ENCODE assay signal across 8 mouse cellular contexts in the genomic region with DNA sequence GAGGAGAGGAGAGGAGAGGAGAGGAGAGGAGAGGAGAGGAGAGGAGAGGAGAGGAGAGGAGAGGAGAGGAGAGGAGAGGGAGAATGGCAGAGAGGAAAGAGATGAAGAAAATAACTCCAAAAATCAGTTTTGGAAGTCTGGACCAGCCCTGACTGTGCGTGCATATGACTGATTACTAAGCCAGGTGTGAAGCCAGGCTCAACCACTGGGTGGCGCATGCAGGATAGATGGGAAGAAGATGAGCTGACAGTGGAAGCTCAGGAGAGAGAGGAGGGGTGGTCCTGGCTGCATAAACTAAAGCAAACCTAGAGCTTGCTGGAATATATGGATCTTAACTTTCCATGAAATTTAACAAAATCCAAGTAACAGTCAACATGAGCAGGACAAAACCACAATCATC. TPM values are rescaled to one million over a fixed set of nuclear protein-coding genes. Genes with fewer than 3 reads are reported as not detected.
DNase-seq lines count a peak whose midpoint lies in the region; ATAC-seq and TF ChIP-seq lines count a peak whose summit lies in the region.

No protein-coding gene starts in this region.

- peaks cover 14% of the 10 kb centered on the region; the same call in 1 of the 2 replicates for H3K27me3 ChIP-seq in hindbrain, embryonic 10.5 days (ENCODE audit: insufficient read depth, poor library complexity, severe bottlenecking)
- H3K27me3 ChIP-seq in hindbrain, embryonic 16.5 days (replicated peaks; ENCODE audit: control insufficient read depth, insufficient read depth, low read length): no peaks in the 10 kb centered on the region
- H3K27me3 ChIP-seq in stomach, postnatal 0 days (ENCODE audit: control insufficient read depth, insufficient read depth, low read length): no peaks in the 10 kb centered on the region

- no peak overlapping the region for H3K4me3 ChIP-seq in hindbrain, embryonic 10.5 days
- no peak overlapping the region for H3K4me3 ChIP-seq in hindbrain, embryonic 16.5 days (ENCODE audit: low read length)
- H3K4me3 ChIP-seq in layer of hippocampus, adult 2 months: no peak overlapping the region
- no peak overlapping the region for H3K4me3 ChIP-seq in stomach, postnatal 0 days (ENCODE audit: low read depth, low read length)

- peak; percentile 50 for DNase-seq in hindbrain, embryonic 10.5 days (ENCODE audit: low spot score)
- DNase-seq in cerebellum, adult 11-12 months: peak; percentile 42
- peak; percentile 39 to 41 for DNase-seq in frontal cortex, postnatal 25 days (ENCODE audit: low spot score in 2 of 2)
- DNase-seq in layer of hippocampus, adult 2 months (ENCODE audit: low spot score in 2 of 2): peak; percentile 34 to 64
- DNase-seq in mesoderm, embryonic 11.5 days (ENCODE audit: low read depth, low spot score): peak; percentile 47
- DNase-seq in stomach, postnatal 0 days (ENCODE audit: low spot score): peak; percentile 29

- TF ChIP-seq EP300 in stomach, postnatal 0 days (optimal IDR thresholded peaks at IDR 0.05): no peak

- WGBS in hindbrain, embryonic 10.5 days: 28% methylated on average over 2 of the region's 2 CpGs
- WGBS in hindbrain, embryonic 16.5 days: 30% methylated on average over 2 of the region's 2 CpGs
- 19% methylated on average over 2 of the region's 2 CpGs for WGBS in stomach, postnatal 0 days

- no peak overlapping the region for H3K9ac ChIP-seq in hindbrain, embryonic 16.5 days (ENCODE audit: low read depth, low read length)
- no peak overlapping the region for H3K9ac ChIP-seq in stomach, postnatal 0 days (ENCODE audit: low read length)

- H3K4me1 ChIP-seq in hindbrain, embryonic 10.5 days (replicated peaks): no peaks in the 10 kb centered on the region
- H3K4me1 ChIP-seq in hindbrain, embryonic 16.5 days (ENCODE audit: control insufficient read depth, insufficient read depth, low read depth, low read length): no peaks in the 10 kb centered on the region
- H3K4me1 ChIP-seq in stomach, postnatal 0 days (replicated peaks; ENCODE audit: control insufficient read depth, insufficient read depth): no peaks in the 10 kb centered on the region

- no peaks in the 10 kb centered on the region for H3K9me3 ChIP-seq in hindbrain, embryonic 10.5 days
- no peaks in the 10 kb centered on the region for H3K9me3 ChIP-seq in hindbrain, embryonic 16.5 days (ENCODE audit: control insufficient read depth, low read length)
- no peaks in the 10 kb centered on the region for H3K9me3 ChIP-seq in stomach, postnatal 0 days (ENCODE audit: control insufficient read depth, low read length)

- ATAC-seq in hindbrain, embryonic 16.5 days: no peak
- peak; percentile 54 for ATAC-seq in CD4-positive, CD25-positive, alpha-beta regulatory T cell, adult 4 months
- ATAC-seq in stomach, postnatal 0 days (ENCODE audit: low FRiP score, low TSS enrichment): no peak

- peaks cover 25% of the 10 kb centered on the region for H3K36me3 ChIP-seq in hindbrain, embryonic 10.5 days
- H3K36me3 ChIP-seq in hindbrain, embryonic 16.5 days (ENCODE audit: control insufficient read depth, insufficient read depth, low read length): no peaks in the 10 kb centered on the region
- no peaks in the 10 kb centered on the region for H3K36me3 ChIP-seq in stomach, postnatal 0 days (ENCODE audit: control insufficient read depth, insufficient read depth, low read length)

- no peak overlapping the region for H3K4me2 ChIP-seq in hindbrain, embryonic 16.5 days (ENCODE audit: low read length)
- H3K4me2 ChIP-seq in stomach, postnatal 0 days (replicated peaks; ENCODE audit: low read depth): no peak overlapping the region

- TF ChIP-seq CTCF in layer of hippocampus, adult 2 months (conservative IDR thresholded peaks at IDR 0.05): peak; percentile 80
- TF ChIP-seq CTCF in stomach, postnatal 0 days (IDR thresholded peaks at IDR 0.05; ENCODE audit: low read depth): peak; percentile 76

- no peak overlapping the region for H3K27ac ChIP-seq in hindbrain, embryonic 10.5 days
- H3K27ac ChIP-seq in hindbrain, embryonic 16.5 days (ENCODE audit: low read depth, low read length): no peak overlapping the region
- no peak overlapping the region for H3K27ac ChIP-seq in layer of hippocampus, adult 2 months
- H3K27ac ChIP-seq in stomach, postnatal 0 days (replicated peaks): no peak overlapping the region

RNA-seq across cellular contexts. Expression of gene Haus7, which starts 6.9 kb away (rescaled TPM):
- polyA plus RNA-seq in hindbrain, embryonic 10.5 days (2016; fragmentation: Nextera tagmentation; extraction: Ambion mirVana): 79.7 and 81.4 TPM in 2 replicates
- polyA plus RNA-seq in hindbrain, embryonic 16.5 days (2015; fragmentation: Nextera tagmentation; extraction: Ambion mirVana): 68.4 and 70.7 TPM in 2 replicates
- 10 to 100 TPM; 23.5 to 27.7 TPM for polyA plus RNA-seq in CD4-positive, CD25-positive, alpha-beta regulatory T cell, adult 4 months (2017; shearing (Covaris generic))
- 10 to 100 TPM in 1 of 2 experiments, 1 to 10 TPM in 1; 8.1 to 11.1 TPM for total RNA-seq in layer of hippocampus, adult 2 months (2021)
- polyA plus RNA-seq in stomach, postnatal 0 days (2015; fragmentation: Nextera tagmentation; extraction: Ambion mirVana): 35.7 and 36.6 TPM in 2 replicates

RNA-seq across cellular contexts. Expression of gene Trex2, which starts 16.8 kb away (rescaled TPM):
- 0.16 TPM in 1 of 2 replicates, not detected in the other for polyA plus RNA-seq in hindbrain, embryonic 10.5 days (2016; fragmentation: Nextera tagmentation; extraction: Ambion mirVana)
- not detected in 2 replicates for polyA plus RNA-seq in hindbrain, embryonic 16.5 days (2015; fragmentation: Nextera tagmentation; extraction: Ambion mirVana)
- not detected for polyA plus RNA-seq in CD4-positive, CD25-positive, alpha-beta regulatory T cell, adult 4 months (2017; shearing (Covaris generic))
- total RNA-seq in layer of hippocampus, adult 2 months (2021): not detected
- 98.8 and 103 TPM in 2 replicates for polyA plus RNA-seq in stomach, postnatal 0 days (2015; fragmentation: Nextera tagmentation; extraction: Ambion mirVana)

RNA-seq across cellular contexts. Expression of gene Bgn, which starts 31.5 kb away (rescaled TPM):
- polyA plus RNA-seq in hindbrain, embryonic 10.5 days (2016; fragmentation: Nextera tagmentation; extraction: Ambion mirVana): 17.0 and 24.3 TPM in 2 replicates
- polyA plus RNA-seq in hindbrain, embryonic 16.5 days (2015; fragmentation: Nextera tagmentation; extraction: Ambion mirVana): 23.2 and 40.9 TPM in 2 replicates
- not detected for polyA plus RNA-seq in CD4-positive, CD25-positive, alpha-beta regulatory T cell, adult 4 months (2017; shearing (Covaris generic))
- 10 to 100 TPM; 15.9 to 19.3 TPM for total RNA-seq in layer of hippocampus, adult 2 months (2021)
- polyA plus RNA-seq in stomach, postnatal 0 days (2015; fragmentation: Nextera tagmentation; extraction: Ambion mirVana): 88.0 and 89.2 TPM in 2 replicates

RNA-seq across cellular contexts. Expression of gene Zfp92, which starts 41.1 kb away (rescaled TPM):
- polyA plus RNA-seq in hindbrain, embryonic 10.5 days (2016; fragmentation: Nextera tagmentation; extraction: Ambion mirVana): 0.10 and 0.17 TPM in 2 replicates
- polyA plus RNA-seq in hindbrain, embryonic 16.5 days (2015; fragmentation: Nextera tagmentation; extraction: Ambion mirVana): 1.7 and 1.9 TPM in 2 replicates
- under 1 TPM in 1 of 2 experiments, not detected in 1; 0.27 TPM for polyA plus RNA-seq in CD4-positive, CD25-positive, alpha-beta regulatory T cell, adult 4 months (2017; shearing (Covaris generic))
- 1 to 10 TPM; 2.8 TPM for total RNA-seq in layer of hippocampus, adult 2 months (2021)
- 0.10 TPM in 2 replicates for polyA plus RNA-seq in stomach, postnatal 0 days (2015; fragmentation: Nextera tagmentation; extraction: Ambion mirVana)

RNA-seq across cellular contexts. Expression of gene Atp2b3, which starts 50.9 kb away (rescaled TPM):
- 0.21 and 0.42 TPM in 2 replicates for polyA plus RNA-seq in hindbrain, embryonic 10.5 days (2016; fragmentation: Nextera tagmentation; extraction: Ambion mirVana)
- 8.9 and 9.1 TPM in 2 replicates for polyA plus RNA-seq in hindbrain, embryonic 16.5 days (2015; fragmentation: Nextera tagmentation; extraction: Ambion mirVana)
- not detected for polyA plus RNA-seq in CD4-positive, CD25-positive, alpha-beta regulatory T cell, adult 4 months (2017; shearing (Covaris generic))
- 100 to 1,000 TPM; 156 to 158 TPM for total RNA-seq in layer of hippocampus, adult 2 months (2021)
- polyA plus RNA-seq in stomach, postnatal 0 days (2015; fragmentation: Nextera tagmentation; extraction: Ambion mirVana): 0.07 and 0.12 TPM in 2 replicates

Comparison
In these comparisons a context has a peak if more than half of its experiments do, and no peak if none do; other contexts are left out.
1. RNA of gene Trex2, which starts 16.8 kb away (polyA plus RNA-seq): 98.8 to 103 TPM in stomach, postnatal 0 days; 0.16 TPM in hindbrain, embryonic 10.5 days, not detected in hindbrain, embryonic 16.5 days and not detected in CD4-positive, CD25-positive, alpha-beta regulatory T cell, adult 4 months; every median in the first group is over 10 times any median in the second.
2. RNA of gene Bgn, which starts 31.5 kb away (polyA plus RNA-seq): 88.0 to 89.2 TPM in stomach, postnatal 0 days, 17.0 to 24.3 TPM in hindbrain, embryonic 10.5 days and 23.2 to 40.9 TPM in hindbrain, embryonic 16.5 days; not detected in CD4-positive, CD25-positive, alpha-beta regulatory T cell, adult 4 months; every median in the first group is over 10 times any median in the second.
3. Peak in every context shown above with its lines, with median percentiles within 50 percentile points of each other: DNase-seq.